Mouse (Mus musculus) hindbrain, embryonic 16.5 days (tissue): ENCODE measurements around the gene Arhgap29. TPM values are rescaled to one million over a fixed set of nuclear protein-coding genes. Genes with fewer than 3 reads are reported as not detected.

Experiments used
- ATAC-seq: fragments of 200-750 bp; cut with Nextera tagmentation; 2 replicates; pipeline ENCODE4 v1.8.0; 2017; ENCODE audit warnings: moderate TSS enrichment, moderate library complexity
- H3K27ac ChIP-seq: fragments of 300-500 bp; sonication (generic); 2 replicates; pipeline ENCODE4 v1.5.1; 2014; ENCODE audit warnings: low read depth, mild to moderate bottlenecking, control low read depth, low read length, moderate library complexity
- H3K27me3 ChIP-seq: fragments of 300-500 bp; sonication (generic); replicated peaks from 2 replicates; pipeline ENCODE4 v1.6.1; 2014; ENCODE audit warnings: low read length; ENCODE audit not compliant: control insufficient read depth, insufficient read depth
- H3K36me3 ChIP-seq: fragments of 300-500 bp; sonication (generic); 2 replicates; pipeline ENCODE4 v1.6.1; 2014; ENCODE audit warnings: mild to moderate bottlenecking, low read length, moderate library complexity, mixed read lengths; ENCODE audit not compliant: control insufficient read depth, insufficient read depth
- H3K4me1 ChIP-seq: fragments of 300-500 bp; sonication (generic); 2 replicates; pipeline ENCODE4 v1.6.1; 2014; ENCODE audit warnings: low read depth, low read length; ENCODE audit not compliant: control insufficient read depth, insufficient read depth
- H3K4me2 ChIP-seq: fragments of 300-500 bp; sonication (generic); 2 replicates; pipeline ENCODE4 v1.6.1; 2014; ENCODE audit warnings: mild to moderate bottlenecking, low read length, control low read depth, moderate library complexity
- H3K4me3 ChIP-seq: fragments of 300-500 bp; sonication (generic); 2 replicates; pipeline ENCODE4 v1.5.1; 2014; ENCODE audit warnings: mild to moderate bottlenecking, low read length, control low read depth, moderate library complexity
- H3K9ac ChIP-seq: fragments of 300-500 bp; sonication (generic); 2 replicates; pipeline ENCODE4 v1.6.1; 2014; ENCODE audit warnings: low read depth, mild to moderate bottlenecking, control low read depth, low read length, moderate library complexity
- H3K9me3 ChIP-seq: fragments of 300-500 bp; sonication (generic); 2 replicates; pipeline ENCODE4 v1.6.1; 2014; ENCODE audit warnings: mild to moderate bottlenecking, low read length, moderate library complexity; ENCODE audit not compliant: control insufficient read depth
- WGBS: fragments of 180-500 bp; shearing (Covaris S2); extraction: QIAGEN DNeasy Blood & Tissue Kit; methylation state at CpG from one replicate; pipeline ENCODE4 v1.1.7; 2014; 5-methylcytosine and 5-hydroxymethylcytosine counted together
- polyA plus RNA-seq: library from polyadenylated mRNA; unstranded; fragments of >200 nt; fragmentation: Nextera tagmentation; extraction: Ambion mirVana; gene quantifications from 2 replicates; pipeline ENCODE4 v1.2.1, GENCODE M21; 2015

The Arhgap29 gene
- polyA plus RNA-seq, 1 experiment from 2014 or later, result 15.4 TPM

DNA sequence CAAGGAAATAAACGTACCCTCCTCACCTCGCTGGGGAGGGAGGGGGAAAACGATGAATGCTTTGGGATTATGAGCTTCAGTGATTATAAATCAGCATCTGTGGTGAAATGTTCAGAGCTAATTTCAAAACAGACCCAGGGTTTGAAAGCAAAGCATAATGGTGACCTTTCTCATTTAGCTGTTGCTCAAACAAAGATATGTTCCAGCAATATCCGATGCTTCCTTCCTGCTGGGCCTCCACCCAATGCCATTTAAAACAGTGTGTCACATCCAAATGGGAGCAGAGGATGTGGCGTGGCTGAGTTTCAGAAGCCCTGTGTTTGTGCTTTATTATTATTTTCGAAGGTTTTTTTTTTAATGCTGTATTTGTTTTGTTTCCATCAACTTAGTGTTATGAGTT, 37.1 kb upstream of the Arhgap29 start:
- Histone ChIP-seq H3K9ac (no peak overlapping the region), H3K27me3 (no peaks in the 10 kb centered on the region), H3K9me3 (no peaks in the 10 kb centered on the region), H3K36me3 (no peaks in the 10 kb centered on the region), H3K4me3 (no peak overlapping the region), H3K4me2 (no peak overlapping the region), H3K27ac (no peak overlapping the region), H3K4me1 (no peaks in the 10 kb centered on the region)
- WGBS, result 80% methylated on average over 6 of the region's 6 CpGs
- ATAC-seq, result no peak

DNA sequence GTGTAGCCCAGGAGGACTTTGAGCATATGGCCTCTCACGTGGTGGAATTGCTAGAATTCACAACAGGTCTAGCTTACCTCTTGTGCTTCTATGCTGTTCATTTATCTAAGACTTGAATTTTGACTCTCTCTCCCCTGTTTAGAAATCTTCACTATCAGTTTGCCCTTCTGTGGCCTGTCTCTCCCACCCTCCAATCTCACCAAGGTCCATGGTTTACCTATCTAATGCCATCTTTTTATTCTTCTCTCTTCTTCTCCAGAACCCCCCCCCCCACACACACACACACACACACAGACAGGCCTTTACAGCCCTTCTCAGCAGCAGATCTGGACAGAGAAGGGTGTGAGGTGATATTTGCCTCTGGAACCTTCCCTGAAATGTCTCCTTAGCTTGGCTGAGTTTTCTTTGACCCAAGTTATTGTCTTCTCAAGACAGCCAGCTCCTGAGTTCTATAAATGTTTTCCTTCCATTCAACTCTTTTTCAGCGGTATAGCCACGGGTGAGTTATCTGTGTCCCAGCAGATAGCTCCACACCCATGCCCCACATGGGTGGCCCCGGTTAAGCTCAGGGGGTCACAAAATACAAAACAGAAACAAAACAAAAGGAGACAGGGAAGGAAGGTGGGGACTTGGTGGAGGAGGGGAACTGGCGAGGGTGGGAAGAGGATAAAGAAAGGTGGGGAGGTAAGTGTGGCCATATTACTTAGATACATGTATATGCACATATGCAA, 35.4 kb upstream of the Arhgap29 start:
- no peak overlapping the region for H3K9ac ChIP-seq
- no peak for ATAC-seq

DNA sequence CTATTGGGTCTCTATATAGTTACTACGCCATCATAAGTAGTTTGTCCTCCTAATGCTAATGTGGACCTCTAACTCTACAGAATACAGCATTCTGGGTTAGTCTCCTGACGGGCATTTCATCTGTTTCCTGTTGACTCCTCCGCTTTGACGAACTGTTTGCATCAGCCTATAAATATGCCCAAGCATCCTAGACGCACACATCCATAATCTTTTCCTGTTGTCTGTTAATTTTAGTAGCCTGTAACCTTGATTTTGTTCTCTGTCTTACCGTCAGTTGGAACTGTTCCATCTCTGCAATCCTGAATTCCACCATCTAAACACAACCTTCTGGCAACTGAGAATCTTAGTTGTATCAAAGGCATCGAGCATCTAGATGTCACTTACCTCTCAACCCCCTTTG, 34.7 kb upstream of the Arhgap29 start:
- no peaks in the 10 kb centered on the region for H3K4me1 ChIP-seq
- H3K36me3 ChIP-seq, result no peaks in the 10 kb centered on the region
- H3K27ac ChIP-seq, result no peak overlapping the region
- no peak overlapping the region for H3K4me3 ChIP-seq
- WGBS, result 90% methylated on average over 7 of the region's 7 CpGs
- ATAC-seq, result no peak
- H3K9ac ChIP-seq, result no peak overlapping the region
- H3K9me3 ChIP-seq, result no peaks in the 10 kb centered on the region
- no peak overlapping the region for H3K4me2 ChIP-seq
- H3K27me3 ChIP-seq, result no peaks in the 10 kb centered on the region

More for the DNA sequence above, 35.4 kb upstream of the Arhgap29 start:
- no peaks in the 10 kb centered on the region for H3K27me3 ChIP-seq
- 87% methylated on average over 5 of the region's 5 CpGs for WGBS
- H3K9me3 ChIP-seq, result no peaks in the 10 kb centered on the region
- no peak overlapping the region for H3K4me2 ChIP-seq
- no peak overlapping the region for H3K4me3 ChIP-seq
- no peaks in the 10 kb centered on the region for H3K4me1 ChIP-seq
- H3K27ac ChIP-seq, result no peak overlapping the region
- H3K36me3 ChIP-seq, result no peaks in the 10 kb centered on the region

DNA sequence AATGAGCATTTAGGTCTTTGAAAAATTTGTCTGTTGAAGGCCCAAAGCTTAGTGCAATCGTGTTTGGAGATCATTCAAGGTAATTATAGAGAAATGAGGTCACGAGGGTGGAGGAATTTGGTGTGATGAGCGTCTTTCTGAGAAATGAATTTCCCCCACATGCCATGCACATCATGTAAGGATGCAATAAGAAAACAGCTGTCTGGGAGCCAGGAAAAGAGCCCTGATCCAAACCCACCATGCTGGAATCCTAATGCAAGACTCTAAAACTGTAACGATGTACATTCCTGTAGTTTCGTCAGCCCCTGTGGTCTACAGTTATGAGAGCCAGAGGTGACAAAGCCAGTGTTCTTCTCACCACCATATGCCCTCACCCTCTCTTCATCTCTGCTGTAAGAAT, 32.4 kb upstream of the Arhgap29 start:
- Histone ChIP-seq H3K36me3 (no peaks in the 10 kb centered on the region), H3K9me3 (no peaks in the 10 kb centered on the region), H3K4me1 (no peaks in the 10 kb centered on the region), H3K27me3 (no peaks in the 10 kb centered on the region), H3K4me3 (no peak overlapping the region), H3K9ac (no peak overlapping the region), H3K27ac (no peak overlapping the region), H3K4me2 (no peak overlapping the region)
- no peak for ATAC-seq
- 90% methylated on average over 5 of the region's 5 CpGs for WGBS

GRCm38 (mm10) chr3:121920769-121921168, 31.6 kb upstream of the Arhgap29 start:
- no peak overlapping the region for H3K9ac ChIP-seq
- no peak for ATAC-seq
- no peaks in the 10 kb centered on the region for H3K27me3 ChIP-seq
- WGBS, result 76% methylated on average over 3 of the region's 3 CpGs
- no peak overlapping the region for H3K4me2 ChIP-seq
- H3K4me1 ChIP-seq, result no peaks in the 10 kb centered on the region
- no peak overlapping the region for H3K4me3 ChIP-seq
- no peak overlapping the region for H3K27ac ChIP-seq
- no peaks in the 10 kb centered on the region for H3K36me3 ChIP-seq
- no peaks in the 10 kb centered on the region for H3K9me3 ChIP-seq

- no peaks in the 10 kb centered on the region for H3K9me3 ChIP-seq
- no peaks in the 10 kb centered on the region for H3K27me3 ChIP-seq
- H3K9ac ChIP-seq, result no peak overlapping the region
- no peak overlapping the region for H3K4me3 ChIP-seq
- ATAC-seq, result no peak
- H3K4me2 ChIP-seq, result no peak overlapping the region
- 90% methylated on average over 11 of the region's 11 CpGs for WGBS
- H3K36me3 ChIP-seq, result no peaks in the 10 kb centered on the region
- H3K27ac ChIP-seq, result no peak overlapping the region
- no peaks in the 10 kb centered on the region for H3K4me1 ChIP-seq
Measured at GRCm38 (mm10) chr3:121924768-121925486, 27.4 kb upstream of the Arhgap29 start.

- no peaks in the 10 kb centered on the region for H3K27me3 ChIP-seq
- no peak overlapping the region for H3K4me2 ChIP-seq
- no peaks in the 10 kb centered on the region for H3K4me1 ChIP-seq
- H3K9me3 ChIP-seq, result no peaks in the 10 kb centered on the region
- H3K4me3 ChIP-seq, result no peak overlapping the region
- H3K36me3 ChIP-seq, result no peaks in the 10 kb centered on the region
- H3K27ac ChIP-seq, result no peak overlapping the region
- ATAC-seq, result no peak
- H3K9ac ChIP-seq, result no peak overlapping the region
- 82% methylated on average over 3 of the region's 3 CpGs for WGBS
Measured at GRCm38 (mm10) chr3:121927601-121928000, 24.7 kb upstream of the Arhgap29 start.

DNA sequence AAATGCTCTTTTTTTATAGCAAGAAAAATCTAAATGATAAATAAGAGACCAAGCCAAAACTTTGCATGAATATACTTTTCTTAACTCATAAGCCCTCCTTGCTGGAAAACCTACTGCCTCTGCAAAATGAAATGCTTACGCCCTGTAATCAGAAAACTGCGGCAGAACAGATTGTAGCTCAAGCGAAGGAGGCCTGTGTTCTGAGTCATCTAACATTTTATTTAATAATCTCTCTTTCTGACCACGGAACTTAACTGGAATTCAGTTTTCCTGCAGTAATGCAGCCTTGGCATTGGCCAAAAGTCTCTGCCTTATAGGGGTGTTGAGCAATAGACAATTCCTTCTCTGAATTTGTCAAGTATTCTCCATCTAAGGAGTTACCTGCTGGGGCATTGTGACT, 19.5 kb upstream of the Arhgap29 start:
- Histone ChIP-seq H3K36me3 (no peaks in the 10 kb centered on the region), H3K9me3 (no peaks in the 10 kb centered on the region), H3K4me3 (no peak overlapping the region), H3K27ac (no peak overlapping the region), H3K4me1 (no peaks in the 10 kb centered on the region), H3K27me3 (no peaks in the 10 kb centered on the region), H3K9ac (no peak overlapping the region), H3K4me2 (no peak overlapping the region)
- ATAC-seq, result no peak
- WGBS, result 89% methylated on average over 4 of the region's 4 CpGs

GRCm38 (mm10) chr3:121936241-121936640, 16.1 kb upstream of the Arhgap29 start:
- Histone ChIP-seq H3K4me1 (no peaks in the 10 kb centered on the region), H3K9ac (no peak overlapping the region), H3K4me3 (no peak overlapping the region), H3K27me3 (no peaks in the 10 kb centered on the region), H3K4me2 (no peak overlapping the region), H3K36me3 (no peaks in the 10 kb centered on the region), H3K27ac (no peak overlapping the region), H3K9me3 (no peaks in the 10 kb centered on the region)
- ATAC-seq, result no peak
- 92% methylated on average over 2 of the region's 2 CpGs for WGBS
